Mouse (Mus musculus) thymus, adult 2 months (tissue): ENCODE results near the gene Serpinb7. TPM values are rescaled to one million over a fixed set of nuclear protein-coding genes. Genes with fewer than 3 reads are reported as not detected.

Experiments
- DNase-seq: peaks from one replicate; pipeline ENCODE4 v3.0.0; 2021
- H3K27ac ChIP-seq: fragments of 200-500 bp; 2 replicates; pipeline ENCODE4 v1.5.1; 2012; ENCODE audit warnings: low read length, control low read depth; ENCODE audit not compliant: control insufficient read depth, insufficient read depth
- H3K27me3 ChIP-seq: fragments of 200-500 bp; 2 replicates; pipeline ENCODE4 v1.6.1; 2012; ENCODE audit warnings: mild to moderate bottlenecking, low read length, moderate library complexity, mixed read lengths; ENCODE audit not compliant: control insufficient read depth, insufficient read depth
- H3K36me3 ChIP-seq: fragments of 200-500 bp; 2 replicates; pipeline ENCODE4 v1.6.1; 2012; ENCODE audit warnings: mild to moderate bottlenecking, low read length, moderate library complexity; ENCODE audit not compliant: control insufficient read depth, insufficient read depth
- H3K4me1 ChIP-seq: fragments of 200-500 bp; replicated peaks from 2 replicates; pipeline ENCODE4 v1.6.1; 2012; ENCODE audit warnings: low read length; ENCODE audit not compliant: control insufficient read depth, insufficient read depth
- H3K4me3 ChIP-seq: fragments of 200-500 bp; 2 replicates; pipeline ENCODE4 v1.5.1; 2012; ENCODE audit warnings: mild to moderate bottlenecking, low read length, control low read depth, moderate library complexity; ENCODE audit not compliant: control insufficient read depth, insufficient read depth
- CTCF ChIP-seq: fragments of 200-500 bp; IDR thresholded peaks from 2 replicates; pipeline ENCODE4 v1.5.1; 2012; ENCODE audit warnings: mild to moderate bottlenecking, control low read depth, low read length, moderate library complexity, borderline replicate concordance; ENCODE audit not compliant: control insufficient read depth, poor library complexity, insufficient read depth; ENCODE audit errors: extremely low read depth
- POLR2A ChIP-seq: fragments of 200-500 bp; IDR thresholded peaks from 2 replicates; pipeline ENCODE4 v1.6.1; 2012; ENCODE audit warnings: mild to moderate bottlenecking, low read length, control low read depth, moderate library complexity; ENCODE audit not compliant: control insufficient read depth, poor library complexity, insufficient read depth; ENCODE audit errors: extremely low read depth
- WGBS: fragments of 180-500 bp; shearing (Covaris S2); methylation state at CpG from one replicate; pipeline ENCODE4 v1.1.7; 2018; 5-methylcytosine and 5-hydroxymethylcytosine counted together
- polyA plus RNA-seq: library from polyadenylated mRNA; depleted of rRNA; stranded (reverse); fragments of >200 nt; gene quantifications from 2 replicates; pipeline ENCODE4 v1.2.3, GENCODE M21; 2012; rRNA removed

The Serpinb7 gene
- polyA plus RNA-seq, 1 experiment = 1.0 TPM

DNA sequence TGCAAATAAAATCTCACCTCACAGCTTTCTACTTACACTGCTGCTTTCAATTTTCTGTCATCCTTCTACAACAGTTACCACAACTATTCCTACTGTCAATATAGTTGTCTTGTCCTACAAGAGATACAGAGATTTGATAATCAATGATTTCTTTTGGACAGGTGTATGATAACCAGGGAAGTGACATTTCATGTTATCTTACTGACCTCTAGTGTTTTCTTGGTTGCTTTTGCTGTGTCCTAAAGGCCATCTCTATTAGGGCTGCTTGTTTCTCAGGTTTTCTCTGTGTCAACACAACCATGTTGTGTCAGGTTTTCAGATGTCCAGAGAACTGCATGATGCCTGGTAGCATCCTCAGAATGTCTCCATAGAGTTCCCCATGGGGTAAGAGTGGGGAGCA lies 80.5 kb downstream of the Serpinb7 start:
- H3K27ac ChIP-seq = no peak overlapping the region
- no peak for TF ChIP-seq POLR2A
- TF ChIP-seq CTCF = no peak
- H3K4me1 ChIP-seq = no peaks in the 10 kb centered on the region
- no peaks in the 10 kb centered on the region for H3K27me3 ChIP-seq
- H3K4me3 ChIP-seq = no peak overlapping the region
- H3K36me3 ChIP-seq = no peaks in the 10 kb centered on the region
- no peak for DNase-seq

DNA sequence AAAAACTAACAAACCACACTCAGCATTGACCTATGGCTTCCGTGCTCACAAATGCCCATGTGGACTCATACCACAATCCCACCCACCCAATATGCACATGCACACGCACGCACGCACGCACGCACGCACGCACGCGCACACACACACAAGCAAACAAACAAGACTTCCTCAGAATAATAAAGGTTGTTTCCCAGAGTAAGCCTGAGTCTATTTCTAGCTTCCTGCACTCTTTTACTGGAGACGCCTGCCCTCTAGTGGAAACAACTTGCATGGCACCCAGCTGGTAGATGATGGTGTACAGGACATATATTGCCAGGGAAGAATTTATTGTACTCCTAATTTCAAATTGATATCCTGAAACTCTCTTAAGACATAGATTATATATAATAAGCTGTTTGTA lies 82.0 kb downstream of the Serpinb7 start:
- H3K27me3 ChIP-seq = no peaks in the 10 kb centered on the region
- H3K4me1 ChIP-seq = no peaks in the 10 kb centered on the region
- H3K36me3 ChIP-seq = no peaks in the 10 kb centered on the region
- 13% methylated on average over 11 of the region's 11 CpGs for WGBS
- TF ChIP-seq CTCF (peak; percentile 53; the same call in 1 of the 2 replicates), POLR2A (no peak)
- H3K4me3 ChIP-seq = no peak overlapping the region
- peak; percentile 63 for DNase-seq
- H3K27ac ChIP-seq = no peak overlapping the region

GRCm38 (mm10) chr1:107489577-107489976 lies 90.1 kb downstream of the Serpinb7 start:
- Histone ChIP-seq H3K27ac (no peak overlapping the region), H3K36me3 (no peaks in the 10 kb centered on the region), H3K27me3 (no peaks in the 10 kb centered on the region), H3K4me3 (no peak overlapping the region), H3K4me1 (no peaks in the 10 kb centered on the region)
- no peak for DNase-seq
- WGBS = 86% methylated on average over 8 of the region's 8 CpGs
- TF ChIP-seq POLR2A = no peak
- TF ChIP-seq CTCF = no peak

DNA sequence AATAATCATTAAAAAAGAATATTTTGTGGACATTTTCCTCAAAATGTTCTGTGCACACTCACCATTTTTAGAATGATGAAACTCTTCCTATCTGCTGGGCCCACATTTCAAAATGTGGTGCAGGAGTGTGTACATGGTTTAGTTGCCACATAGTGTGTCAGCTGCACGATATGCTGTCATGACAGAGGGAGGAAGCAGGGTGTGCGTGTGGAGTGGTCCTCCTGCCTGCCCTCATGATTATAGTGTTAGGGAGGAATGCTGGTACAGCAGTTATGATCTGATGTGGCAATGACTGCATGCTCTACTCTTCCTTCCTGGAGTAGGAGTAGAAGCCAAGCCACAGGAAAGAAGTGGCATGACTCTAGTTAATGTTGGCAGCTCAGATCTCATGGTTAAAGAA lies 97.3 kb downstream of the Serpinb7 start:
- TF ChIP-seq CTCF = no peak
- Histone ChIP-seq H3K4me3 (no peak overlapping the region), H3K36me3 (no peaks in the 10 kb centered on the region), H3K27me3 (no peaks in the 10 kb centered on the region), H3K27ac (no peak overlapping the region), H3K4me1 (no peaks in the 10 kb centered on the region)
- WGBS = 36% methylated on average over 2 of the region's 2 CpGs
- no peak for DNase-seq

GRCm38 (mm10) chr1:107502025-107502424 lies 102.6 kb downstream of the Serpinb7 start:
- no peaks in the 10 kb centered on the region for H3K27me3 ChIP-seq
- H3K4me1 ChIP-seq = no peaks in the 10 kb centered on the region
- DNase-seq = no peak
- no peaks in the 10 kb centered on the region for H3K36me3 ChIP-seq
- H3K27ac ChIP-seq = no peak overlapping the region
- TF ChIP-seq POLR2A (no peak), CTCF (no peak)
- H3K4me3 ChIP-seq = no peak overlapping the region

Other genes starting within 250 kb of the Serpinb7 start
- gene Serpinb3b, start 121.3 kb upstream of the Serpinb7 start, polyA plus RNA-seq = not detected in 2 replicates
- gene Serpinb3c, start 121.3 kb upstream of the Serpinb7 start, polyA plus RNA-seq = 0.08 and 0.18 TPM in 2 replicates
- 0.24 and 0.40 TPM in 2 replicates for gene Serpinb11, start 38.5 kb upstream of the Serpinb7 start, polyA plus RNA-seq
- gene Serpinb2, start 111.8 kb downstream of the Serpinb7 start, polyA plus RNA-seq = 2.6 and 3.1 TPM in 2 replicates
- gene Serpinb8, start 190.4 kb downstream of the Serpinb7 start, polyA plus RNA-seq = 0.37 and 1.6 TPM in 2 replicates